ENCODE assay signal across 10 mouse cellular contexts in the genomic region with DNA sequence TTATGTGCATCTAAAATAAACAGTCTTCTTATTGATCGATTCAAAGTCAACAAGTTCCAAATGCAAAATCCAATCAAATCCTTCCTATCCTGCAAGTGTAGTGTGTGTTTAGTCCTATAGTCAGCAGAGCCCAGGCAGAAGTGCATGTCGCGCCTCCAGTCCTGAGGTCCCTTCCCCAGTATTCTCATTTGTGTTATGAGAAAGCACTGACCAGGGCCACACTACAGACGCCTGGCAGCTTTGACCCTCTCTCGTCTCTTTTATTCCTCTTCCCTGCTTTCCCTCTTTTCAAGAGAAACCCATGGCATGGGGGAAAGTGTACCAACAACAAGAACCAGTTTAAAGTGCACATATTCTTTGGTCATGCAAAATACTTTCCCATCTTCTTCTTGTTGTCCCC. TPM values are rescaled to one million over a fixed set of nuclear protein-coding genes. Genes with fewer than 3 reads are reported as not detected.
DNase-seq lines count a peak whose midpoint lies in the region; ATAC-seq and TF ChIP-seq lines count a peak whose summit lies in the region.
"Had no signal": no experiment of that assay in that cellular context is flagged by ENCODE, and none has a peak within 500 bp of the region (broad histone marks: within the 10 kb centered on the region; RNA-seq: fewer than 3 reads in every experiment).

No protein-coding gene starts in this region.

- no peak for DNase-seq in lung, postnatal 25 days (ENCODE audit: low spot score)
- peak; percentile 10 for DNase-seq in heart, postnatal 4 days
- no peak for DNase-seq in testis, postnatal 10 days (ENCODE audit: low spot score)
- DNase-seq in right cerebral cortex, postnatal 25 days, result no peak
- no peak for DNase-seq in gastrocnemius, adult 2 months

- H3K36me3 ChIP-seq in lung, embryonic 15.5 days, result no peaks in the 10 kb centered on the region
- no peaks in the 10 kb centered on the region for H3K36me3 ChIP-seq in liver, embryonic 12.5 days
- H3K36me3 ChIP-seq in stomach, embryonic 15.5 days, result no peaks in the 10 kb centered on the region

- peak overlapping the region; percentile 44 for H3K4me2 ChIP-seq in lung, embryonic 15.5 days
- peak overlapping the region; percentile 37 for H3K4me2 ChIP-seq in liver, embryonic 12.5 days
- peak overlapping the region; percentile 35 for H3K4me2 ChIP-seq in stomach, embryonic 15.5 days

- whole genome bisulfite sequencing in lung, embryonic 15.5 days, result 49% methylated on average over 5 of the region's 5 CpGs
- WGBS in liver, embryonic 12.5 days (ENCODE audit: insufficient replicate concordance), result 50% methylated on average over 5 of the region's 5 CpGs
- 34% methylated on average over 5 of the region's 5 CpGs for WGBS in stomach, embryonic 15.5 days

- ATAC-seq in lung, embryonic 15.5 days (ENCODE audit: borderline replicate concordance, extremely low read depth, low FRiP score, low TSS enrichment), result no peak
- no peak for ATAC-seq in liver, embryonic 12.5 days
- no peak for ATAC-seq in stomach, embryonic 15.5 days (ENCODE audit: insufficient read depth, low FRiP score, low read depth)

- intact Hi-C loops in gastrocnemius, adult 2 months (cut with DNase I), result no loop called here

- no peak overlapping the region for H3K27ac ChIP-seq in lung, embryonic 15.5 days
- H3K27ac ChIP-seq in liver, embryonic 12.5 days, result no peak overlapping the region
- no peak overlapping the region for H3K27ac ChIP-seq in stomach, embryonic 15.5 days
- no peak overlapping the region; the same call in 1 of the 2 replicates for H3K27ac ChIP-seq in gastrocnemius, adult 2 months
- H3K27ac ChIP-seq: macrophage had no signal

- H3K9ac ChIP-seq in lung, embryonic 15.5 days, result no peak overlapping the region
- H3K9ac ChIP-seq in liver, embryonic 12.5 days, result no peak overlapping the region
- H3K9ac ChIP-seq in stomach, embryonic 15.5 days, result no peak overlapping the region

- H3K9me3 ChIP-seq in lung, embryonic 15.5 days, result no peaks in the 10 kb centered on the region
- no peaks in the 10 kb centered on the region for H3K9me3 ChIP-seq in liver, embryonic 12.5 days (replicated peaks)
- no peaks in the 10 kb centered on the region for H3K9me3 ChIP-seq in stomach, embryonic 15.5 days

- no peak for TF ChIP-seq CTCF in gastrocnemius, adult 2 months (IDR thresholded peaks at IDR 0.05)

- H3K27me3 ChIP-seq in lung, embryonic 15.5 days, result no peaks in the 10 kb centered on the region
- H3K27me3 ChIP-seq in liver, embryonic 12.5 days (replicated peaks), result peaks cover 33% of the 10 kb centered on the region
- no peaks in the 10 kb centered on the region for H3K27me3 ChIP-seq in stomach, embryonic 15.5 days (replicated peaks)

- H3K4me1 ChIP-seq in lung, embryonic 15.5 days, result peaks cover 12% of the 10 kb centered on the region
- no peaks in the 10 kb centered on the region for H3K4me1 ChIP-seq in liver, embryonic 12.5 days
- no peaks in the 10 kb centered on the region for H3K4me1 ChIP-seq in stomach, embryonic 15.5 days

- H3K4me3 ChIP-seq in lung, embryonic 15.5 days, result peak overlapping the region; percentile 4; the same call in 1 of the 2 replicates
- H3K4me3 ChIP-seq in liver, embryonic 12.5 days, result peak overlapping the region; percentile 21; the same call in 1 of the 2 replicates
- peak overlapping the region; percentile 19; the same call in 1 of the 2 replicates for H3K4me3 ChIP-seq in stomach, embryonic 15.5 days (replicated peaks)
- H3K4me3 ChIP-seq in gastrocnemius, adult 2 months, result no peak overlapping the region; the same call in 1 of the 2 replicates

RNA-seq across cellular contexts. Expression of a gene that starts 2.3 kb away (rescaled TPM):
- 3.4 and 3.8 TPM in 2 replicates for polyA plus RNA-seq in lung, embryonic 15.5 days (2015; fragmentation: Nextera tagmentation; extraction: Ambion mirVana)
- total RNA-seq in heart, postnatal 4 days (2021), result 10 to 100 TPM in 1 of 2 experiments, 1 to 10 TPM in 1; 8.5 to 10.7 TPM
- 3.2 and 3.9 TPM in 2 replicates for polyA plus RNA-seq in liver, embryonic 12.5 days (2016; fragmentation: Nextera tagmentation; extraction: Ambion mirVana)
- polyA plus RNA-seq in stomach, embryonic 15.5 days (2015; fragmentation: Nextera tagmentation; extraction: Ambion mirVana), result 3.2 and 3.3 TPM in 2 replicates
- 1 to 10 TPM; 2.5 to 5.2 TPM for total RNA-seq in gastrocnemius, adult 2 months (2021)
- total RNA-seq: MEL had no signal
- polyA plus RNA-seq: macrophage had no signal
